Mouse (Mus musculus) intestine, postnatal 0 days (tissue): ENCODE data around the gene Hist1h2an. TPM values are rescaled to one million over a fixed set of nuclear protein-coding genes. Genes with fewer than 3 reads are reported as not detected.
"Not testable (repeated sequence)": the region's sequence is repeated elsewhere in the genome, so short reads cannot be mapped to it uniquely, and the experiment has no call there.

ENCODE experiments used
- ATAC-seq: fragments of 200-750 bp; cut with Nextera tagmentation; 2 replicates; pipeline ENCODE4 v1.8.0; 2017; ENCODE audit warnings: mild to moderate bottlenecking, moderate TSS enrichment, moderate library complexity
- H3K27ac ChIP-seq: fragments of 300-500 bp; sonication (generic); 2 replicates; pipeline ENCODE4 v1.5.1; 2014; ENCODE audit warnings: mild to moderate bottlenecking, low read depth, low read length, moderate library complexity
- H3K27me3 ChIP-seq: fragments of 300-500 bp; sonication (generic); replicated peaks from 2 replicates; pipeline ENCODE4 v1.6.1; 2014; ENCODE audit warnings: low read length, mixed read lengths; ENCODE audit not compliant: control insufficient read depth, insufficient read depth
- H3K36me3 ChIP-seq: fragments of 300-500 bp; sonication (generic); 2 replicates; pipeline ENCODE4 v1.6.1; 2014; ENCODE audit warnings: mild to moderate bottlenecking, moderate library complexity; ENCODE audit not compliant: control insufficient read depth, insufficient read depth
- H3K4me1 ChIP-seq: fragments of 300-500 bp; sonication (generic); replicated peaks from 2 replicates; pipeline ENCODE4 v1.6.1; 2014; ENCODE audit warnings: antibody characterized with exemption, low read length, mixed read lengths; ENCODE audit not compliant: control insufficient read depth, insufficient read depth
- H3K4me2 ChIP-seq: fragments of 300-500 bp; sonication (generic); replicated peaks from 2 replicates; pipeline ENCODE4 v1.6.1; 2014; ENCODE audit warnings: low read depth, mild to moderate bottlenecking, moderate library complexity
- H3K4me3 ChIP-seq: fragments of 300-500 bp; sonication (generic); 2 replicates; pipeline ENCODE4 v1.5.1; 2014; ENCODE audit warnings: low read depth, low read length
- H3K9ac ChIP-seq: fragments of 300-500 bp; sonication (generic); 2 replicates; pipeline ENCODE4 v1.6.1; 2014; ENCODE audit warnings: mild to moderate bottlenecking, low read depth, low read length
- H3K9me3 ChIP-seq: fragments of 300-500 bp; sonication (generic); 2 replicates; pipeline ENCODE4 v1.6.1; 2016; ENCODE audit warnings: mixed run types; ENCODE audit not compliant: control insufficient read depth
- CTCF ChIP-seq: sonication (generic); IDR thresholded peaks from 2 replicates; pipeline ENCODE4 v1.5.1; 2016; ENCODE audit warnings: low read depth, mild to moderate bottlenecking, control low read depth, antibody characterized with exemption, moderate library complexity
- WGBS: fragments of 180-500 bp; shearing (Covaris S2); extraction: QIAGEN DNeasy Blood & Tissue Kit; methylation state at CpG from one replicate; pipeline ENCODE4 v1.1.7; 2014; 5-methylcytosine and 5-hydroxymethylcytosine counted together
- polyA plus RNA-seq: library from polyadenylated mRNA; unstranded; fragments of >200 nt; fragmentation: Nextera tagmentation; extraction: Ambion mirVana; gene quantifications from 2 replicates; pipeline ENCODE4 v1.2.1, GENCODE M21; 2015

The Hist1h2an gene
- polyA plus RNA-seq, 1 experiment from 2014 or later: 3.2 TPM

DNA sequence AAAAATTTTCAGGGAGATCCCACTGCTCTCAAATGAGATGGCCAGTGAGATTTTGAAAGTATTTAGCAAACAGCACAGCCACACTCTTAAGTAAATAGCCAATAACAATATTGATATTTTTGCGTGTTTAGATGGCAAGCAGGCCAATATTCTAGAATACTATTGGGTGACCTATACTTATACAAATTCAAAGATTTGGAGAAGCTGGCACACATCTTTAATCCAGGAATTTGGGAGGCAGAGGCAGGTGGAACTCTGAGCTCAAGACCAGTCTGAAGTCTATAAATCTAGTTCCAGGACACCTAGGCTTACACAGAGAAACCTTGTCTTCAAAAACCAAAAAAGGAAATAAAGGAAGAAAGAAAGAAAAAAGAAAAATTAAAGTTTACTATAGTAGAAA is 5.4 kb downstream of the Hist1h2an start:
- Histone ChIP-seq H3K36me3 (no peaks in the 10 kb centered on the region), H3K4me3 (no peak overlapping the region), H3K27me3 (no peaks in the 10 kb centered on the region), H3K9me3 (no peaks in the 10 kb centered on the region), H3K4me1 (peaks cover 14% of the 10 kb centered on the region; the same call in 1 of the 2 replicates), H3K9ac (no peak overlapping the region), H3K27ac (no peak overlapping the region), H3K4me2 (no peak overlapping the region)
- WGBS: 96% methylated on average over 1 of the region's 1 CpGs
- no peak for TF ChIP-seq CTCF
- no peak for ATAC-seq

DNA sequence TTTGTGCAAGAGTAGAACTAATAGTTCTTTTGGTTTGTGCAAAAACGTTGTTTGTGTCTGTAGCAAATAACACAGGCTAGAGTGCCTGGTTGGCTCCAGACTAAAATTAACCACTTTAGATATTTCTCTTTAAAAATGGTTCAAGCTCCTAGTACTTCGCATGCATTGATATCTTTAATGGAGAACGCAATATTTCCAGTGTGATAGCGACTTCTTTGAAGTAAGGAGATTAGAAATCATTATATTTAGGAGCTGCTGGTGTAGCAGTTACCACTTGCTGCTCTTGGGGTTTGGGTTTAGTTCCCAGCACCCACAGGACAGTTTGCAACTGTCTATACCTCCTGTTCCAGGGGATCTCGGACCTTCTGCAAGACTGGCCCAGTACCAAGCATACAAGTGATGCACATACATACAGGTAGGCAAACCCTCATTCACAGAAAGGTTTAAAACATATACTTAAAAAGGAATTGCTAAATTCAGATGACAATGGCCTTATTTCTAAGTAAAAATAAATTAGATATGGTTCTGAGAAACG is 5.9 kb downstream of the Hist1h2an start:
- H3K36me3 ChIP-seq: no peaks in the 10 kb centered on the region
- ATAC-seq: no peak
- peak overlapping the region; percentile 54; the same call in 1 of the 2 replicates for H3K4me3 ChIP-seq
- H3K4me1 ChIP-seq: peaks cover 12% of the 10 kb centered on the region; the same call in 1 of the 2 replicates
- no peaks in the 10 kb centered on the region for H3K9me3 ChIP-seq
- H3K27me3 ChIP-seq: no peaks in the 10 kb centered on the region
- TF ChIP-seq CTCF: no peak
- WGBS: 46% methylated on average over 6 of the region's 6 CpGs
- H3K4me2 ChIP-seq: peak overlapping the region; percentile 91; the same call in 1 of the 2 replicates
- H3K27ac ChIP-seq: no peak overlapping the region
- peak overlapping the region; percentile 58; the same call in 1 of the 2 replicates for H3K9ac ChIP-seq

GRCm38 (mm10) chr13:21779767-21780731 is 7.0 kb downstream of the Hist1h2an start, which contains the start of gene Hist1h1b:
Gene Hist1h1b, minus strand, starts transcription at chr13:21780625.
- no peak for TF ChIP-seq CTCF
- Histone ChIP-seq H3K9me3 (no peaks in the 10 kb centered on the region), H3K4me2 (peak within 1 kb of the TSS; percentile 91), H3K36me3 (no peaks in the 10 kb centered on the region), H3K4me1 (peaks cover 9% of the 10 kb centered on the region; the same call in 1 of the 2 replicates), H3K4me3 (peak within 1 kb of the TSS; percentile 54), H3K9ac (peak within 1 kb of the TSS; percentile 58), H3K27me3 (no peaks in the 10 kb centered on the region), H3K27ac (peak within 1 kb of the TSS; percentile 69)
- ATAC-seq: peak; percentile 25
- under 1% methylated on average over 44 of the region's 44 CpGs for WGBS

DNA sequence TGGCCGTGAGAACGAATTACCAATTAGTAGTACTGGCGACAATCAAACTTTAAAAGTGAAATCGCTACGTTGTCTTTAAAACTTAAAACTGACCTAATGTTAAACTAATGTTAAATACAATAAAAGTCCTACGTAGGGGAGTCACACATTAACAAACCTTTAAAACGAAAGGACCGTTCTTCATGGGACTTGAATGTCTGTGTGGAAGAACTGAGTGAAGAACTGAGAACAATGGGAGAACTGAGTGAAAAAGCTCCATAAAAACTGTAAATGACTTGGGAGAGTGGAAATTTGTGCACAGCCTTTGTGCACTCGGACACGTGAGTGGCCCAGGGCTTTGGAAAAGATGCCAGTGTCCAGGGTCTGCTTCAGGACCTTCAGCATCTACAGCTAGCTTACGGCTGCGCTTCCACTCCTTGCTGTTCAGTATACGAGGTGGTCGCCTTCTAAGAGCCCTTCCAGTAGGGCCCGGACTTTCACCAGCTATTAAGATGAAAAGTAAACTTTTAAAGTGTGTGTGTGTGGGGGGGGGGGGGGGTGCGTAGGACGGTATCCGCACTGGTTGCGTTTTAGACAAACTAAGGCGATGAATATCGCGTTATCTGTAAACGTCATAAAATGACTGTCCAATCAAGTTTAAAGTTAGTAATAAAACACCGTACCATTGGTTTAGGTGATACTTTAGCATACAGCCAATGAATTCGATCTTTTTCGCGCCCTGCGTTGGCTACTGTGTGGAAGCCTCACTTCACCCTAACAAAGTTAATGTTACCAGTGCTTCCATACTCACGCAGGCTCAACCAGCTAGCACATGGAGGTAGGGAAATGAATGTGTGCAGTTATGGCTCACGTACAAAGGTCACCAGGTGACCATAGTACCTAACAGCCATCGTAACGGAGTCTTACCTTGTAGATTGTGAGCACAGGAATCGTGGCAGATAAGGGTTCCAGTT is 7.9 kb downstream of the Hist1h2an start:
- H3K4me1 ChIP-seq: peaks cover 9% of the 10 kb centered on the region; the same call in 1 of the 2 replicates
- no peak for TF ChIP-seq CTCF
- H3K4me2 ChIP-seq: peak overlapping the region; percentile 91
- H3K4me3 ChIP-seq: peak overlapping the region; percentile 54
- H3K27ac ChIP-seq: peak overlapping the region; percentile 69
- ATAC-seq: peak; percentile 85
- H3K9me3 ChIP-seq: no peaks in the 10 kb centered on the region
- 1% methylated on average over 33 of the region's 33 CpGs for WGBS
- peak overlapping the region; percentile 67 for H3K9ac ChIP-seq
- H3K27me3 ChIP-seq: no peaks in the 10 kb centered on the region
- H3K36me3 ChIP-seq: no peaks in the 10 kb centered on the region

- ATAC-seq: no peak
- Histone ChIP-seq H3K27ac (no peak overlapping the region), H3K4me2 (no peak overlapping the region), H3K9ac (no peak overlapping the region), H3K4me3 (no peak overlapping the region), H3K9me3 (no peaks in the 10 kb centered on the region), H3K4me1 (no peaks in the 10 kb centered on the region; the same call in 1 of the 2 replicates), H3K27me3 (no peaks in the 10 kb centered on the region), H3K36me3 (no peaks in the 10 kb centered on the region)
- no peak for TF ChIP-seq CTCF
- 67% methylated on average over 1 of the region's 1 CpGs for WGBS
These were observed 31.3 kb downstream of the Hist1h2an start for GRCm38 (mm10) chr13:21755707-21756106.

DNA sequence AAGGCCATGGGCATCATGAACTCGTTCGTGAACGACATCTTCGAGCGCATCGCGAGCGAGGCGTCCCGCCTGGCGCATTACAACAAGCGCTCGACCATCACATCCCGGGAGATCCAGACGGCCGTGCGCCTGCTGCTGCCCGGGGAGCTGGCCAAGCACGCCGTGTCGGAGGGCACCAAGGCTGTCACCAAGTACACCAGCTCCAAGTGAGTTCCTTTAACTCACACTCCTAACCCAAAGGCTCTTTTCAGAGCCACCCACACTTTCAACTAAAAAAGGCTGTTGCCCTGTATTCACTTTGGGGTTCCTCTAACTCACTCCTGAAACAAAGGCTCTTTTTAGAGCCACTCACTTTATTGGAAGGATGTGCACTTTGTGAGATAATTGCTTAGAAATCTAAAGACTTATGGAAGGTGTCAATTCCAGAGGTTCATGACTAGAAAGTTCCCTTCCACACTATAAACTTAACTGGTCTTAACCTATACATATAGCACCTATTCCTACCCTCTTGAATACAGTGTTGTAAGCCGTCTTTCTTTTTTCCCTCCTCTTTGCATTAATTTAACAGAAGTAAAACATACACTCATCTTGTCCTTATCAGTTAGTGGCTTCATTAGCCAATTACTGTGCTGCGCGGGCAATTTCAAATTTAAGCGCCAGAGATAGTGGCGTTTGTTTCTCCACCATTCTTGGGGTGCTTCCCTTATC is 32.6 kb downstream of the Hist1h2an start:
- not testable (repeated sequence) for H3K36me3 ChIP-seq, H3K27me3 ChIP-seq, ATAC-seq, H3K9me3 ChIP-seq, H3K4me1 ChIP-seq
- Histone ChIP-seq H3K27ac (peak overlapping the region; percentile 54; the same call in 1 of the 2 replicates), H3K4me2 (peak overlapping the region; percentile 75), H3K4me3 (peak overlapping the region; percentile 42), H3K9ac (0 out of 2 replicates have a peak overlapping the region, but pooled peaks have one; percentile 5)
- under 1% methylated on average over 24 of the region's 26 CpGs for WGBS
